Mouse (Mus musculus) adrenal gland, adult 8-10 months (tissue): ENCODE measurements at regions not wholly inside any gene's neighbourhood (a gene's known extent, or its start where the extent isn't known, plus 50 kb on each side); places are given as distances from the start of the nearest gene placed in this dataset.

ENCODE experiments used
- DNase-seq: peaks from one replicate; pipeline ENCODE4 v3.0.0; 2022

DNA sequence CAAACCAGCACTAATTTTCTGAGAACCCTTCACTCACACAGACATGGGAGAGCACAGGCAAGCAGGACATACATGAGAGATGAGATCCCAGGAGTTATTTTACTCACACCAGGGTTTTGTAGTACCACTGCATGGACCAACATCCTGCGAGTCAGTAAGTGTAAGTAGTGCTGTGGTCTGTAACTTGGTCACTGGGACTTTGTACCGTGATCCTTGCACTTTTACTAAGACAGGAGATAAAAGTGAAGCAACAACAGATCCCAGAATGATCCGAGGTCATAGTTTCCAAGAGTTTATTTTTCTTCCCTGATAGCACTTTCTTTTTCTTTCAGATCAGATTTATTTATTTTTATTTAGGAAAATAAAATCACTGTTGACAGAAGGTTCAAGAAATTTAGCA lies 54.1 kb upstream of the Mtap start:
- DNase-seq, result no peak

DNA sequence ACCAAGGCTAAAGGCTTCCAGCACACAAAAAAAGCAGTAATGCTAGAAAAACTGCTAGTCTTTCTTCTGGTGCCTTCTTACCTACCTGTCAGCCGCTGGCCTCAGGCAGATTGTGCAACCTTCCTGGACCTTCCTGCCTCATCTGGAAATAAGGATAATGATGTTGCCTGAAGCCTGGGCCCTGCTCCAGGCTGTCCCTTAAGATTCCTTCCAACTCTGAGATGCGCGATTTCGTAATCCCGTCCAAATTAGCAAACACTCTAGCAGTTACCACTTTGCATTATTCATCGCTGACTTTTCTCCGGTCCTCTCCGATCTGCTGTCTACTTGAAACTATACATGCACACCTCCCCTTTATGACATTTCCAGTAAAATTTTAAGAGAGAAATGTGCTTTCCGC lies 58.4 kb upstream of the Mtap start:
- DNase-seq, result no peak

- no peak for DNase-seq
Measured at GRCm38 (mm10) chr4:89074705-89075104, 62.2 kb upstream of the Mtap start.

DNA sequence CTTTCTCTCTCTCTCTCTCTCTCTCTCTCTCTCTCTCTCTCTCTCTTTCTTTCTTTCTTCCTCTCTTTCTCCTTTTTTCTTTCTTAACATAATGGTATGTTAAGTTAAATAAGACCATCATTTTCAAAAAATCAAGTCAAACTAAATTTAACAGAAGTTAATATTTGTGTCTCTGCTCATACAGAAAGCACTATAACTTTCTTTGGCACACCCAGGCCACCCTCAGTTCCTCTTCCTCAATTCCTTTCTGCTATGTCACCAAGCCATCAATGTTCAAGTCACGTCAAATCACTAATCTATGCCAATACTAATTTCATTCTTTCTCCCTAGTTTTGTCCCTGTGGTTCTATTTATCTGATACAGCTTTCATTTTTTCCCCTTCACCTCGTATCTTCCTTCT lies 66.5 kb upstream of the Mtap start:
- DNase-seq, result no peak

- DNase-seq, result no peak
Measured at GRCm38 (mm10) chr4:89064401-89064800, 72.5 kb upstream of the Mtap start.

- DNase-seq, result no peak
Measured at GRCm38 (mm10) chr4:89062384-89062783, 74.5 kb upstream of the Mtap start.

DNA sequence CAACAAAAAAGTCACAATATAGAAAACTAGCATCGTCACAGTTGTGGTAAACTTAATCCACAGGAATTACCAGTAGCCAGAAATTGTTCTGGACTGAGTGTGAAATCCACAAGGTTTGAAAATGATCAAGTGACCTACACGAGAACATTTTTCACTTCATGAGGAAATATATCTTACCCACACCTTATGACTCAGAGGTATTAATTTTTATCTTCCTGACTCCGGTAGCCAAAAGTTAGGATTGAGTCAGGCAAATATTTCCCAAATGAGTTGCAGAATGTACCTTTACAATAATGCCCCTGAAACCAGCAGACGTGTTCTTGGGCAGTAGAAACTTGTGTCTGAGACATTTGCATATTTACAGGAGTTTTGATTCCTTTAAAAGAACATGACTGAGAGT lies 75.3 kb upstream of the Mtap start:
- DNase-seq, result no peak

- DNase-seq, result no peak
Measured at GRCm38 (mm10) chr4:89057573-89057972, 79.3 kb upstream of the Mtap start.

GRCm38 (mm10) chr4:89057135-89057534 lies 79.8 kb upstream of the Mtap start:
- no peak for DNase-seq

GRCm38 (mm10) chr4:89055969-89056368 lies 81.0 kb upstream of the Mtap start:
- DNase-seq, result no peak

- no peak for DNase-seq
Measured at GRCm38 (mm10) chr4:89053606-89054005, 83.3 kb upstream of the Mtap start.

GRCm38 (mm10) chr4:89051897-89052296 lies 85.0 kb upstream of the Mtap start:
- no peak for DNase-seq

DNA sequence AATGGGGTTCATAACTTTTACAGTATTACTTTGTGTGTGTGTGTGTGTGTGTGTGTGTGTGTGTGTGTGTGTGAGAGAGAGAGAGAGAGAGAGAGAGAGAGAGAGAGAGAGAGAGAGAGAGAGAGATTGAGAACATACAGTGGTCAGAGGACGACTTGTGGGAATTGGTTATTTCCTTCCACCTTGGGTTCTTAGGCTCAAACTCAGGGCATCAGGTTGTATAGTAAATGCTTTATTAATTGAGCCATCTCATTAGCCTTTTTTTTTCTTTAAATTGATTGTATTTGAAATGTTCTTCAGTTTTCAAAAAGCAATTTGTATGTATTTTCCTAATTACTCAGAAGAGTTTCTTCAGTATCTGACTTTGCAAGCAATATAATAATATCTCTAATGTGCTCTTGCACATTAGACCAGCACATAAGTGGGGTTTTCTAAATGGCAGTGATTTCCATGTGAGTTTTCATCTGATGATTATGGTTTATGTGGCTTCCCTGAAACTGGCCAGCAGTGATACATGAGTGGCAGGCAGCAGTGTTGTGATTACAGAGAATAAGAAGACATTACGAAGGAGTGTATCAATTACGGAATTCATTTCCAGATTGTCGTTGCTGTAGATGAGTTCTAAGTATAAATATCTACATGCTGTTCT lies 86.2 kb upstream of the Mtap start:
- DNase-seq, result no peak

DNA sequence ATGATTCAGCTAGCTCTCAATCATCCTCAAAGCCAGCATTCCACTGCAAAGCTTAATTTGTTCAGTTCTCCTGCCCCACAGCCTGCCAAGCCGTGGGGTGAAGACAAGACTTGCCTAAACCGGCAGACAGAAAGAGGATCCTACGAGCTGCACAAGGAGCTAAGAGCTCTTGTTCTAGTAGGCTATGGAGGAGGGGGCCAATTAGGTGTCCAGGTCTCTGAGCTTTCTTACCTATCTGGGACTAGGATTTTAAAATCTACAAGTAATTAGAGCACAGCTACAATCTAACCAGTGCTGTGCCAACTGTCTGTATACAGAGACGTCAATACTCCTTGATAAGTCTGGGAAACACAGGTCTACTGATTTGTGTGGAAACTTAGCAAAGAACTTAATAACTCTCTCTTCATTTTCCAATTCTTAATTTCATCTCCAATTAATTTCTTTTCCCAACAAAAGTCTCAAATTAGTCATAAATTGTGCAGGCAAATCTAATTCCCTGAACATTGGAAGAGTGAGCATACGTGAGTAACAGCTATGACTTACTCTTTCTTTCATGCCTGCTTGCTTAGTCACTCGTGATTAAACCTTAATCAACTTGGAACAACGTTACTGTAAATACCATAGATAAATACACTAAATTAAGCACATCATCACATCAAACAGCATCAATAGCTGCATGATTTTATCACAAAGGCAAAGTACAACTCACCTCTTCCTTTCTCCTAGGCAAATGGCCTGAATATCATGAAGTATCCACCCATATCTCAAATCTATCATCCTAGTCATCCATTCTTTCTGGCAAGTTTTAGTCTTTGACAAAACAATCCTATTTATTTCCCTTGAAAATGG lies 87.1 kb upstream of the Mtap start:
- DNase-seq, result no peak

- no peak for DNase-seq
Measured at GRCm38 (mm10) chr4:89044516-89044915, 92.4 kb upstream of the Mtap start.

DNA sequence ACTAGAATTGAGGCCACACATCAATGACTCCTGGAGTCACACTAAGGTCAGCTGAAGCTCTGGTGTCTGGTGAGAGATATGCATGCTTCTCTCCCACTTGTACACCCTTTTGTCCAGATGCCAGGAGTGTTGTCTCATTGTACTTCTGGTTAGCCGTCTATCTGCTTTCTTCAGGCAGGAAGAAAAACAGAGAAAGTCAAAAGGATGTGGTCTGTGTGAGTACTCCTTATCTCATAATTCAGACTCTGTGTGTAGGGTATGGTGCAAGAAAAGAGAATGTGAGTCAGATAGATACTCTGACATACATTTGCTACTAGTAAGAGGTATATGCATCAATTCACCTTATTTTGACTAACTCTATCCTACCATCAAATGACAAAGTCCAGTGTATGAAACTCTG lies 92.9 kb upstream of the Mtap start:
- DNase-seq, result no peak

DNA sequence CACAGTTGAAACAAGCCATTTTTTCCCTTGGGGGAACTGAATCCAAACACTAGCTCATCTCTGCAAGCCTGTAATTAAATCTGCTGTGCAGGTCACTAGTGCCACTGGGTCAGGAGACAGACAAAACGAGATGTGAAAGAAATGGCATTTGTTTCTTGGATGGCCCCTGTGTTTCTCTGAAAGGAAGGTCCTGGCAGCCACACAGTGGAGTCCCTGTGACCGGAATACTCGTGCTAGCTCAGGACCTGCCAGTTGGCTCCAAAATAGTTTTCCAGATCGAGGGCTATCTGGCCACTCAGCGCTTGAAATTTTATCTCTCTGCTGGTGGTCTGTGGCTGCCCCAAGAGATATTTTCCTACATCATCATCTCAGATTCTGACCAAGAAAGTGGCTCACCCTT lies 96.1 kb upstream of the Mtap start:
- no peak for DNase-seq

GRCm38 (mm10) chr4:89038906-89039305 lies 98.0 kb upstream of the Mtap start:
- no peak for DNase-seq

- DNase-seq, result no peak
Measured at GRCm38 (mm10) chr4:89038135-89038534, 98.8 kb upstream of the Mtap start.

DNA sequence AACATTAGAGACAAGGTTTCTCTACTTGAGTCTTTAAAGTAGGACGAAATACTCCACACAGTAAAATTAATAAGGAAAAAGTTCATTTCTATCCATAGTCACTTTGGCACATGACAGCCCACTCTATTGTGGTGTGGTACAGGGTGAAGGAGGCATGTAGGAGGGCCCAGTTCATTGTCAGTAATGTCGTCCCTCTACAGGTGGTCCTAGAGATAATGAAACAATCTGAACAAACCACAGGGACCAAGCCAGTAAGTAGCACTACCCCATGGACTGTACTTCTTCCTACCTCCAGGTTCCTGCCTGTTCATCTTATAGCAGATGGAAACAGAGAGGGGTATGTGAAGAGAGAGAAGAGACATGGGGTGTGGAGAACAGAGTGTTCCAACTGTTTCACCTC lies 102.1 kb upstream of the Mtap start:
- DNase-seq, result no peak

DNA sequence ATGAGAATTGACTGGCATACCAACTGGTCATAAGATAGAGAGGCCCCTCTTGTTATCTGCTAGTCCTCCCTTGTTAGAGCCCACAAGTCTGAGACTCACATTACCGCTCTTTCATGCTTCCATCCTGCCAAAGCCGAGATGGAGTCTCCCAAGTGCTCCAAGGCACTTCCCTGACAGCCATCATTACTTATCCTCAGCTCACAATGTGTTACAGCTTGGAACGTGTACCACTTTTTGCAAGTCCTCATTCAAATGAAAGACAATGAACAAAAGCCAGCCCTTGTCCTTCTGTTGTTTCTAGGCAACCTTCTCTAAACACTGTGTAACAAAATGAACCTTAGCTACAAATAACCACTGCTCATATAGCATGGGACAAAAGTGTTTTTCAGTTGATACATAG lies 102.6 kb upstream of the Mtap start:
- DNase-seq, result no peak

DNA sequence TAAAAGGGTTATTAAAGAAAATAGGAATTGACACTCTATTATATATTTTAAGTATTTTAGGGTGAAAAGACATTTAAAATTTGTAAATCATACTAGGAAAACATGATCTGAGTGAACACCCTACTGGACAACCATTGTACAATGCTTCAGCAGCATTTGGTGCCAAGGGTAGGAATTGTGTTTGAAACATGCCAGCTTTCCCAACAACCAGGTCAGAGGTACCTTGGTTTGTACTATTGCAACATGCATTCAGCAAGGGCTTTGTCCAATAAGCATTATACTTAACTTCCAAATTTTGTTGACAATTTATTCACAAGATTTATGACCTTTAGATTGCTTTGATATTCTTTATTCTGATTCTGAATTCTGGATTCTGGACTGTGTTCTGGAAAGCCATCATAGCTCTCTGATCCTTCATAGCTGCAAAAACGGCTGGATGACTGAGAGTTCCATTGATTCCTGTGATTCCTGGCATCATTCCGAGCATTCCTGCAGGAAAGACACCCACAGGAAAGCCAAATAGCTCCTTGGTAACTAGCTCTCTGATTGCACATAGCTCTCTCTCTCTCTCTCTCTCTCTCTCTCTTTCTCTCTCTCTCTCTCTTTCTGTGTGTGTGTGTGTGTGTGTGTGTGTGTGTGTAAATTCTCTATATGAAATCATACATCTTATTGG lies 124.1 kb upstream of the Mtap start:
- no peak for DNase-seq

DNA sequence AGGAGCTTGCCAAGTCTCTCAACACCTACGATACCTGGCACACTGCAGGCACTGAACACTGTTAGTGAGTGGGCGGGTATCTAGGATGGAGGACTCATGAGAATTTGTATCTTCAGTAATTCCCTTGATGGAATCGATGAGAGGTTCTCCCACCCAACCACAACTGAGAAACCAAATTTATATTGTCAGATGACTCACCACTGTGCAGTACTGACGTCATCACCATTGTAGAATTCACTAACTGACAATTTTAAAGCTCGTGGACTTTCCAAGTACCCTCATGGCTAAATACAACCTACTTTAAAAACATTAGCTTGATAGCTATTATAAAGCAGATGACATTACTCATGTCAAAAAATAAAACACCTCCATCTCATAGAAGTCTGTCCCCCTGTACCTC lies 128.4 kb upstream of the Mtap start:
- no peak for DNase-seq

DNA sequence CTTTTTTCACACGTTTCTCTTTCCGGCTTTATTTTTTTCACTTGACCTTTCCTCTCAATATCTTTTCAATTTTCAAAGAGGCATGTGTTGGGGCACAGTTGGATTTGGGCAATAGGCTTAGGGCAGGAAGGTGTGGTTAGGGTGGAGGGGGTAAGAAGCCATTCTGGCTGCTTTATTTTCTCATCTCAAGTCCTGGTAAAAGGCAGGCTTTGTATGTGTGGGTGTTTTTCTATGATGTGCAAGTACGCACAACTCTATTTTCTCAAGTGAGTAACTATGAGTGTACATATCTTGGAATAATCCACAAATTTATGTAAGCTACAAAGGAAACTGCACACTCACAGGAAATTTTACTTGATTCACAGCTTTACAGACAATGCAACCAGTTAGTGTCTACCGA lies 121.5 kb upstream of the Ifne start:
- no peak for DNase-seq
